Mouse (Mus musculus): Measurements from ENCODE around the gene Heyl. TPM values are rescaled to one million over a fixed set of nuclear protein-coding genes. Genes with fewer than 3 reads are reported as not detected.

The Heyl gene
- polyA plus RNA-seq, 1 experiment from 2014 or later: 16.0 TPM

DNA sequence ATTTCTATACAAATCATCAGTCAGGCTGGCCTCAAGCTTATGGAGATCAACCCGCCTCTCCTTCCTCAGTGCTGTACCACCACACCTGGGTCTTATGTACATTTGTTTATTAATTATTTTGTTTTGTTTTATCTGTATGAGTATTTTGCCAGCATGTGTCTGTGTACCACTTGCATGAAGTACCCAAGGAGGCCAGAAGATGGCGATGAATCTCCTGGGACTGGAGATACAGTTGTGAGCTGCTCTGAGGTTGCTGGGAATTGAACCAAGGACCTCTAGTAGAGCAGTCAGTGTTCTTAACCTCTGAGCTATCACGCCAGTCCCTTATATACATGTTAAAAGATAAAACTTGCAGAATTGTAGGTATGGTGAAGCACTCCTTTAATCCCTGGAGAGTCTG is 10.0 kb upstream of the Heyl start:
- ATAC-seq (replicated peaks; ENCODE audit: low FRiP score, low TSS enrichment, low read depth) (no peak), DNase-seq (ENCODE audit: low spot score) (no peak)
- no peak overlapping the region for H3K4me3 ChIP-seq (ENCODE audit: low read depth, low read length)
- no peak overlapping the region for H3K4me2 ChIP-seq (ENCODE audit: low read length)
- WGBS: 57% methylated on average over 3 of the region's 3 CpGs
- H3K27ac ChIP-seq (ENCODE audit: low read depth): no peak overlapping the region
- no peaks in the 10 kb centered on the region for H3K9me3 ChIP-seq (ENCODE audit: control insufficient read depth, low read length)
- peaks cover 19% of the 10 kb centered on the region for H3K4me1 ChIP-seq (replicated peaks; ENCODE audit: control insufficient read depth, insufficient read depth, low read length)
- H3K27me3 ChIP-seq (replicated peaks; ENCODE audit: control insufficient read depth, insufficient read depth, low read length): no peaks in the 10 kb centered on the region
- H3K36me3 ChIP-seq (ENCODE audit: control insufficient read depth, insufficient read depth, low read length): no peaks in the 10 kb centered on the region
- no peak overlapping the region for H3K9ac ChIP-seq (ENCODE audit: low read length)

- Histone ChIP-seq H3K4me2 (ENCODE audit: low read length) (no peak overlapping the region), H3K4me3 (ENCODE audit: low read depth, low read length) (no peak overlapping the region), H3K27me3 (replicated peaks; ENCODE audit: control insufficient read depth, insufficient read depth, low read length) (no peaks in the 10 kb centered on the region), H3K27ac (ENCODE audit: low read depth) (peak overlapping the region; percentile 51), H3K9me3 (ENCODE audit: control insufficient read depth, low read length) (no peaks in the 10 kb centered on the region), H3K4me1 (replicated peaks; ENCODE audit: control insufficient read depth, insufficient read depth, low read length) (peaks cover 32% of the 10 kb centered on the region), H3K9ac (ENCODE audit: low read length) (no peak overlapping the region), H3K36me3 (ENCODE audit: control insufficient read depth, insufficient read depth, low read length) (no peaks in the 10 kb centered on the region)
- no peak for DNase-seq (ENCODE audit: low spot score)
- WGBS: 40% methylated on average over 10 of the region's 10 CpGs
- ATAC-seq (replicated peaks; ENCODE audit: low FRiP score, low TSS enrichment, low read depth): peak; percentile 36; the same call in 1 of the 2 replicates
These were observed 7.5 kb upstream of the Heyl start for GRCm38 (mm10) chr4:123225718-123226403.

DNA sequence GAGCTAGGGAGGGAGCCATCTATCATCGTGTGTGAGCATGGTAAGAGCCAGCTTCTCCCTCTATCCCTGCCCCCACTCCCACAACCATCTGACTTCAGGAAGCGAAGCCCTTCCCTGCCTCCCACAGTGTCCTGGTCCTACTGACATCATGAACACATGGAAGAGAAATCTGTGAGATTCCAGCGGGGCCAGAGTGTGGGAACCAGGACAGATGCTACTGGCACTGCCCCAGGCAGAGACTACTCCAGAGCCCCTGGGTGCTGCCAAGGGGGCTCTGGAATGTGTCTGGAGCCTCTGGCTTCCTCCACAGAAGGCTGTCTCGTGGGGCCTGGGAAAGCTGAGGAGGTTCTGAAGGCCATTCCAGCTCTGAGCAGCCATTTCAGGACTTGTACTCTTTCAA is 5.6 kb upstream of the Heyl start:
- Histone ChIP-seq H3K9ac (ENCODE audit: low read length) (no peak overlapping the region), H3K4me3 (ENCODE audit: low read depth, low read length) (no peak overlapping the region), H3K27me3 (replicated peaks; ENCODE audit: control insufficient read depth, insufficient read depth, low read length) (no peaks in the 10 kb centered on the region), H3K36me3 (ENCODE audit: control insufficient read depth, insufficient read depth, low read length) (no peaks in the 10 kb centered on the region), H3K4me2 (ENCODE audit: low read length) (no peak overlapping the region), H3K27ac (ENCODE audit: low read depth) (peak overlapping the region; percentile 20), H3K4me1 (replicated peaks; ENCODE audit: control insufficient read depth, insufficient read depth, low read length) (peaks cover 32% of the 10 kb centered on the region), H3K9me3 (ENCODE audit: control insufficient read depth, low read length) (no peaks in the 10 kb centered on the region)
- WGBS: 29% methylated on average over 4 of the region's 4 CpGs
- ATAC-seq (replicated peaks; ENCODE audit: low FRiP score, low TSS enrichment, low read depth) (peak; percentile 9; the same call in 1 of the 2 replicates), DNase-seq (ENCODE audit: low spot score) (no peak)

- Histone ChIP-seq H3K27me3 (replicated peaks; ENCODE audit: control insufficient read depth, insufficient read depth, low read length) (no peaks in the 10 kb centered on the region), H3K4me1 (replicated peaks; ENCODE audit: control insufficient read depth, insufficient read depth, low read length) (peaks cover 34% of the 10 kb centered on the region), H3K4me3 (ENCODE audit: low read depth, low read length) (no peak overlapping the region), H3K36me3 (ENCODE audit: control insufficient read depth, insufficient read depth, low read length) (no peaks in the 10 kb centered on the region), H3K4me2 (ENCODE audit: low read length) (no peak overlapping the region), H3K27ac (ENCODE audit: low read depth) (peak overlapping the region; percentile 20), H3K9me3 (ENCODE audit: control insufficient read depth, low read length) (no peaks in the 10 kb centered on the region), H3K9ac (ENCODE audit: low read length) (no peak overlapping the region)
- WGBS: 27% methylated on average over 2 of the region's 2 CpGs
- DNase-seq (ENCODE audit: low spot score): no peak
- ATAC-seq (replicated peaks; ENCODE audit: low FRiP score, low TSS enrichment, low read depth): no peak
These were observed 5.1 kb upstream of the Heyl start for GRCm38 (mm10) chr4:123228270-123228669.

DNA sequence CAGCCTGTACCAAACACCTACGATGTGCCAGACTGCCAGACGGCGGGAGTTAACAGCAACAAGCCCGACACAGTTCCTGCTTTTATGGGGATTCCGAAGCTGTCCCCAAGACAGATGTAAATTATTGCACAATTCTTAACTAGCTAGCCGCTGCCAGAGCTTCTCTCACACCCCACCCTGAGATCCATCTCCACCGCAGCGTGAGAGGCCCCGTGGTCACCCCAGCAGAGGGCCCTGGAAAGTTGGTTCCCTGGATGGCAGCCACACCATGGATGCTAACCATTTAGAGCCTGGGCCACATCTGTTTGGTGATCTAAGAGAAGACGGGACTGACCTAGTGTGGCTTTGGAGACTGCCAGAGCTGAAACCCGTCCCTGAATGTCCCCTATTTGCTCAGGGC is 4.2 kb upstream of the Heyl start:
- no peak overlapping the region for H3K4me2 ChIP-seq (ENCODE audit: low read length)
- H3K27ac ChIP-seq (ENCODE audit: low read depth): peak overlapping the region; percentile 20; the same call in 1 of the 2 replicates
- H3K36me3 ChIP-seq (ENCODE audit: control insufficient read depth, insufficient read depth, low read length): no peaks in the 10 kb centered on the region
- WGBS: 52% methylated on average over 11 of the region's 11 CpGs
- H3K27me3 ChIP-seq (replicated peaks; ENCODE audit: control insufficient read depth, insufficient read depth, low read length): no peaks in the 10 kb centered on the region; the same call in 1 of the 2 replicates
- H3K4me3 ChIP-seq (ENCODE audit: low read depth, low read length): no peak overlapping the region
- H3K4me1 ChIP-seq (replicated peaks; ENCODE audit: control insufficient read depth, insufficient read depth, low read length): peaks cover 40% of the 10 kb centered on the region
- no peak overlapping the region for H3K9ac ChIP-seq (ENCODE audit: low read length)
- no peaks in the 10 kb centered on the region for H3K9me3 ChIP-seq (ENCODE audit: control insufficient read depth, low read length)
- DNase-seq (ENCODE audit: low spot score) (no peak), ATAC-seq (replicated peaks; ENCODE audit: low FRiP score, low TSS enrichment, low read depth) (no peak)

GRCm38 (mm10) chr4:123232841-123233240 is 515 bp upstream of the Heyl start:
- no peak for ATAC-seq (replicated peaks; ENCODE audit: low FRiP score, low TSS enrichment, low read depth)
- no peaks in the 10 kb centered on the region for H3K36me3 ChIP-seq (ENCODE audit: control insufficient read depth, insufficient read depth, low read length)
- no peak overlapping the region for H3K9ac ChIP-seq (ENCODE audit: low read length)
- WGBS: 71% methylated on average over 3 of the region's 3 CpGs
- H3K9me3 ChIP-seq (ENCODE audit: control insufficient read depth, low read length): no peaks in the 10 kb centered on the region
- H3K4me2 ChIP-seq (ENCODE audit: low read length): no peak overlapping the region
- H3K4me1 ChIP-seq (replicated peaks; ENCODE audit: control insufficient read depth, insufficient read depth, low read length): peaks cover 35% of the 10 kb centered on the region
- DNase-seq (ENCODE audit: low spot score): no peak
- no peak overlapping the region; the same call in 1 of the 2 replicates for H3K4me3 ChIP-seq (ENCODE audit: low read depth, low read length)
- H3K27me3 ChIP-seq (replicated peaks; ENCODE audit: control insufficient read depth, insufficient read depth, low read length): peaks cover 7% of the 10 kb centered on the region
- H3K27ac ChIP-seq (ENCODE audit: low read depth): no peak overlapping the region

GRCm38 (mm10) chr4:123235835-123236430 is 2.6 kb downstream of the Heyl start:
- DNase-seq (ENCODE audit: low spot score) (no peak), ATAC-seq (replicated peaks; ENCODE audit: low FRiP score, low TSS enrichment, low read depth) (no peak)
- H3K4me2 ChIP-seq (ENCODE audit: low read length): peak overlapping the region; percentile 20
- H3K27ac ChIP-seq (ENCODE audit: low read depth): 0 out of 2 replicates have a peak overlapping the region, but pooled peaks have one; percentile 2
- H3K4me1 ChIP-seq (replicated peaks; ENCODE audit: control insufficient read depth, insufficient read depth, low read length): peaks cover 28% of the 10 kb centered on the region
- 73% methylated on average over 9 of the region's 9 CpGs for WGBS
- no peak overlapping the region for H3K4me3 ChIP-seq (ENCODE audit: low read depth, low read length)
- no peak overlapping the region for H3K9ac ChIP-seq (ENCODE audit: low read length)
- H3K36me3 ChIP-seq (ENCODE audit: control insufficient read depth, insufficient read depth, low read length): no peaks in the 10 kb centered on the region
- H3K9me3 ChIP-seq (ENCODE audit: control insufficient read depth, low read length): no peaks in the 10 kb centered on the region
- H3K27me3 ChIP-seq (replicated peaks; ENCODE audit: control insufficient read depth, insufficient read depth, low read length): peaks cover 16% of the 10 kb centered on the region

GRCm38 (mm10) chr4:123236431-123237031 is 3.2 kb downstream of the Heyl start:
- peaks cover 28% of the 10 kb centered on the region for H3K4me1 ChIP-seq (replicated peaks; ENCODE audit: control insufficient read depth, insufficient read depth, low read length)
- DNase-seq (ENCODE audit: low spot score) (no peak), ATAC-seq (replicated peaks; ENCODE audit: low FRiP score, low TSS enrichment, low read depth) (no peak)
- H3K4me3 ChIP-seq (ENCODE audit: low read depth, low read length): no peak overlapping the region
- H3K27me3 ChIP-seq (replicated peaks; ENCODE audit: control insufficient read depth, insufficient read depth, low read length): peaks cover 16% of the 10 kb centered on the region
- peak overlapping the region; percentile 27 for H3K4me2 ChIP-seq (ENCODE audit: low read length)
- H3K9ac ChIP-seq (ENCODE audit: low read length): no peak overlapping the region
- no peaks in the 10 kb centered on the region for H3K9me3 ChIP-seq (ENCODE audit: control insufficient read depth, low read length)
- no peaks in the 10 kb centered on the region for H3K36me3 ChIP-seq (ENCODE audit: control insufficient read depth, insufficient read depth, low read length)
- H3K27ac ChIP-seq (ENCODE audit: low read depth): 0 out of 2 replicates have a peak overlapping the region, but pooled peaks have one; percentile 2
- WGBS: 78% methylated on average over 13 of the region's 13 CpGs

Data from intestine, embryonic 14.5 days (tissue).